Mouse (Mus musculus): Measurements from ENCODE around the gene Heph. TPM values are rescaled to one million over a fixed set of nuclear protein-coding genes. Genes with fewer than 3 reads are reported as not detected.
"Not testable (repeated sequence)": the region's sequence is repeated elsewhere in the genome, so short reads cannot be mapped to it uniquely, and the experiment has no call there.

Heph gene
- total RNA-seq (2012; rRNA removed): 0.11 and 0.45 TPM in 2 replicates

- Histone ChIP-seq H3K27ac (ENCODE audit: insufficient read depth, low read depth, low read length, poor library complexity, severe bottlenecking) (no peak within 1 kb of the TSS), H3K4me1 (ENCODE audit: control insufficient read depth in 2 of 2, insufficient read depth in 2 of 2, low read length in 2 of 2, poor library complexity in 1 of 2) (no peaks in the 10 kb centered on the region), H3K9ac (ENCODE audit: insufficient read depth, low read depth, low read length, poor library complexity, severe bottlenecking) (no peak within 1 kb of the TSS), H3K9me3 (ENCODE audit: control insufficient read depth, insufficient read depth, low read depth, low read length) (no peaks in the 10 kb centered on the region), H3K36me3 (ENCODE audit: control insufficient read depth, insufficient read depth, low read length, poor library complexity, severe bottlenecking) (no peaks in the 10 kb centered on the region), H3K4me3 (ENCODE audit: insufficient read depth in 1 of 2, low read depth in 1 of 2, low read length in 2 of 2, poor library complexity in 1 of 2, severe bottlenecking in 1 of 2) (no peak within 1 kb of the TSS)
- DNase-seq (ENCODE audit: low read depth, low spot score): no peak
- no peak for TF ChIP-seq MAFK (IDR thresholded peaks at IDR 0.05; ENCODE audit: insufficient read depth, low read depth, low read length)
- TF ChIP-seq ZC3H11A (IDR thresholded peaks at IDR 0.05; ENCODE audit: borderline replicate concordance, low read depth, low read length): no peak
- in situ Hi-C loops (cut with MboI; ENCODE audit: low sequenced_read_pairs in 2 of 2, unreplicated experiment in 2 of 2): no loop called here
Measured at GRCm38 (mm10) chrX:96455149-96455548, at the start of gene Heph. Gene Heph, plus strand, starts transcription at chrX:96455359.

GRCm38 (mm10) chrX:96415351-96415750 is 39.8 kb upstream of the Heph start:
- H3K4me1 ChIP-seq (ENCODE audit: control insufficient read depth in 2 of 2, insufficient read depth in 2 of 2, low read length in 2 of 2, poor library complexity in 1 of 2); H3K4me3 ChIP-seq (ENCODE audit: insufficient read depth in 1 of 2, low read depth in 1 of 2, low read length in 2 of 2, poor library complexity in 1 of 2, severe bottlenecking in 1 of 2); DNase-seq (ENCODE audit: low read depth, low spot score); H3K9me3 ChIP-seq (ENCODE audit: control insufficient read depth, insufficient read depth, low read depth, low read length); H3K36me3 ChIP-seq (ENCODE audit: control insufficient read depth, insufficient read depth, low read length, poor library complexity, severe bottlenecking); in situ Hi-C loops (cut with MboI; ENCODE audit: low sequenced_read_pairs in 2 of 2, unreplicated experiment in 2 of 2); H3K27ac ChIP-seq (ENCODE audit: insufficient read depth, low read depth, low read length, poor library complexity, severe bottlenecking); H3K9ac ChIP-seq (ENCODE audit: insufficient read depth, low read depth, low read length, poor library complexity, severe bottlenecking): not testable (repeated sequence)

- no peaks in the 10 kb centered on the region for H3K9me3 ChIP-seq (ENCODE audit: control insufficient read depth, insufficient read depth, low read depth, low read length)
- no peak for DNase-seq (ENCODE audit: low read depth, low spot score)
- TF ChIP-seq MAFK (IDR thresholded peaks at IDR 0.05; ENCODE audit: insufficient read depth, low read depth, low read length) (no peak), HCFC1 (IDR thresholded peaks at IDR 0.05; ENCODE audit: borderline replicate concordance, insufficient read depth, low read length) (no peak), ZC3H11A (IDR thresholded peaks at IDR 0.05; ENCODE audit: borderline replicate concordance, low read depth, low read length) (no peak), CHD2 (IDR thresholded peaks at IDR 0.05; ENCODE audit: low read depth, low read length) (no peak), ZNF384 (IDR thresholded peaks at IDR 0.05; ENCODE audit: low read depth, low read length) (no peak)
- no peak overlapping the region for H3K4me3 ChIP-seq (ENCODE audit: insufficient read depth in 1 of 2, low read depth in 1 of 2, low read length in 2 of 2, poor library complexity in 1 of 2, severe bottlenecking in 1 of 2)
- no peaks in the 10 kb centered on the region for H3K36me3 ChIP-seq (ENCODE audit: control insufficient read depth, insufficient read depth, low read length, poor library complexity, severe bottlenecking)
- in situ Hi-C loops (cut with MboI; ENCODE audit: low sequenced_read_pairs in 2 of 2, unreplicated experiment in 2 of 2): no loop called here
- H3K27ac ChIP-seq (ENCODE audit: insufficient read depth, low read depth, low read length, poor library complexity, severe bottlenecking): no peak overlapping the region
- H3K9ac ChIP-seq (ENCODE audit: insufficient read depth, low read depth, low read length, poor library complexity, severe bottlenecking): no peak overlapping the region
- H3K4me1 ChIP-seq (ENCODE audit: control insufficient read depth in 2 of 2, insufficient read depth in 2 of 2, low read length in 2 of 2, poor library complexity in 1 of 2): no peaks in the 10 kb centered on the region
Measured at GRCm38 (mm10) chrX:96416970-96417369, 38.2 kb upstream of the Heph start.

GRCm38 (mm10) chrX:96417733-96418132 is 37.4 kb upstream of the Heph start:
- no peak for DNase-seq (ENCODE audit: low read depth, low spot score)
- Histone ChIP-seq H3K4me1 (ENCODE audit: control insufficient read depth in 2 of 2, insufficient read depth in 2 of 2, low read length in 2 of 2, poor library complexity in 1 of 2) (no peaks in the 10 kb centered on the region), H3K4me3 (ENCODE audit: insufficient read depth in 1 of 2, low read depth in 1 of 2, low read length in 2 of 2, poor library complexity in 1 of 2, severe bottlenecking in 1 of 2) (no peak overlapping the region), H3K9ac (ENCODE audit: insufficient read depth, low read depth, low read length, poor library complexity, severe bottlenecking) (no peak overlapping the region), H3K36me3 (ENCODE audit: control insufficient read depth, insufficient read depth, low read length, poor library complexity, severe bottlenecking) (no peaks in the 10 kb centered on the region), H3K9me3 (ENCODE audit: control insufficient read depth, insufficient read depth, low read depth, low read length) (no peaks in the 10 kb centered on the region), H3K27ac (ENCODE audit: insufficient read depth, low read depth, low read length, poor library complexity, severe bottlenecking) (no peak overlapping the region)
- in situ Hi-C loops (cut with MboI; ENCODE audit: low sequenced_read_pairs in 2 of 2, unreplicated experiment in 2 of 2): no loop called here
- TF ChIP-seq ZNF384 (IDR thresholded peaks at IDR 0.05; ENCODE audit: low read depth, low read length) (no peak), ZC3H11A (IDR thresholded peaks at IDR 0.05; ENCODE audit: borderline replicate concordance, low read depth, low read length) (no peak), CHD2 (IDR thresholded peaks at IDR 0.05; ENCODE audit: low read depth, low read length) (no peak), MAFK (IDR thresholded peaks at IDR 0.05; ENCODE audit: insufficient read depth, low read depth, low read length) (no peak), HCFC1 (IDR thresholded peaks at IDR 0.05; ENCODE audit: borderline replicate concordance, insufficient read depth, low read length) (no peak)

GRCm38 (mm10) chrX:96419383-96419782 is 35.8 kb upstream of the Heph start:
- no peaks in the 10 kb centered on the region for H3K36me3 ChIP-seq (ENCODE audit: control insufficient read depth, insufficient read depth, low read length, poor library complexity, severe bottlenecking)
- no peak for DNase-seq (ENCODE audit: low read depth, low spot score)
- H3K9ac ChIP-seq (ENCODE audit: insufficient read depth, low read depth, low read length, poor library complexity, severe bottlenecking): no peak overlapping the region
- H3K27ac ChIP-seq (ENCODE audit: insufficient read depth, low read depth, low read length, poor library complexity, severe bottlenecking): no peak overlapping the region
- in situ Hi-C loops (cut with MboI; ENCODE audit: low sequenced_read_pairs in 2 of 2, unreplicated experiment in 2 of 2): no loop called here
- H3K9me3 ChIP-seq (ENCODE audit: control insufficient read depth, insufficient read depth, low read depth, low read length): no peaks in the 10 kb centered on the region
- TF ChIP-seq MAFK (IDR thresholded peaks at IDR 0.05; ENCODE audit: insufficient read depth, low read depth, low read length) (no peak), HCFC1 (IDR thresholded peaks at IDR 0.05; ENCODE audit: borderline replicate concordance, insufficient read depth, low read length) (no peak), ZNF384 (IDR thresholded peaks at IDR 0.05; ENCODE audit: low read depth, low read length) (no peak), ZC3H11A (IDR thresholded peaks at IDR 0.05; ENCODE audit: borderline replicate concordance, low read depth, low read length) (no peak), CHD2 (IDR thresholded peaks at IDR 0.05; ENCODE audit: low read depth, low read length) (no peak)
- H3K4me3 ChIP-seq (ENCODE audit: insufficient read depth in 1 of 2, low read depth in 1 of 2, low read length in 2 of 2, poor library complexity in 1 of 2, severe bottlenecking in 1 of 2): no peak overlapping the region
- no peaks in the 10 kb centered on the region for H3K4me1 ChIP-seq (ENCODE audit: control insufficient read depth in 2 of 2, insufficient read depth in 2 of 2, low read length in 2 of 2, poor library complexity in 1 of 2)

Measured in ES-E14 (cell line).